Mouse (Mus musculus) right cerebral cortex, postnatal 4 days (tissue): Measurements from ENCODE around the gene Mgmt.

Source experiments
- DNase-seq: peaks from one replicate; pipeline ENCODE4 v3.0.0-alpha.2; 2022

The Mgmt gene

DNA sequence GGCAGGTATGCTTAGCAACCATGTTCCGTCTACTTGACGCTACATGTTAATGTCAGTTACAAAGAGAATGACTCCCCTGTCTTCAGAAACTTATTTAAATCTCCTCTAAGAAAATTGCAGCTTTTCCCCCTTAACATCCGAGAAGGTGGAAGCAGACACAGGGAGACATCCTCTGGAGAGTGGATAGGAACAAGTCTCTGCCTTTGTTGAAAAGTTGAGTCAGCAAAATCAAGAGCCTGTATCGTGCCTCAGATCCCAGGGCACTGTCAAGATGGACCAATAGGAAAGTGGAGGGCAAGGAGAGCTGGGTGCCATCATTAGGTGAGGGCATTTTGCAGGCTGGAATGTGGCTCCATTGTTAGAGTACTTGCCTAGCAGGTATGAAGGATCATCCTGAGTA is 172.6 kb downstream of the Mgmt start:
- no peak for DNase-seq

- DNase-seq, result no peak
Observed at GRCm38 (mm10) chr7:137067758-137068157, 173.3 kb downstream of the Mgmt start.

DNA sequence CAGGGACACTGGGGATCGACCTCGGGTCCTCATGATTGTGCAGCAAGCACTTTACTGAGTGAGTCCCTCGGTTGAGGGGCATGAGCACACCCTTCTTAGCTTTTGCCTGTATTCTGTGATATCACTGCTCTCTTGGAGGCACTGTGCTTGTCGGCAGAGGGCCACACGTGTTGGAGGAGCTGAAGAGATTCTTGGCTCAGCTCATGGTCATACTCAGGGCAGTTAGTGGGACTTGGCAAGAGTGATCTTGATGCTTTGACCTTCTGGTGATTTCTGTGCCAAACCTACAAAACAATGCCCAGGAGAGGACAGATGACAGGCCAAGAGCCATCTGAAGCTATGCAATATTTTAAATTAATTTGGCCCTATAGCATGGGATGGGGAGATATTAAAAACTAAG is 174.4 kb downstream of the Mgmt start:
- no peak for DNase-seq

GRCm38 (mm10) chr7:137069768-137070167 is 175.4 kb downstream of the Mgmt start:
- DNase-seq, result no peak

DNA sequence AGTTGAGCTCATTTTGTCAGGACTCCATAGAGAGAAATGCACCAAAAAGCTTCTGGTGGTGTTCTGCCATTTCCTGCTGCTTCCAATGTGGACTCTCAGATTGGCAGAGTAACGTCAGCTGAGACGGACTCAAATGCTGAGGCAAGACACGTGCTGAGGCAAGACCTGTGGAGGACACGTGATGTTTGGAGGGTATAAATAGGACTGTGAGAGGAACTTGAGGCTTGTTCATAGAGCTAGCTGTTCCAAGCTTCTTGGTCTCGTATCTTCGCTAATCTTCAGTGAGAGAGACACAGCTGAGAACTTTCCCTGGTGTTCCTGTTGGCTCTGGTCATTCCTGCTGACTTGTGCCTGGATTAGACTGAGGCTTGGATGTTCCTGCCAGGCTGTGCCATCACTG is 176.9 kb downstream of the Mgmt start:
- DNase-seq, result no peak

GRCm38 (mm10) chr7:137073878-137074277 is 179.5 kb downstream of the Mgmt start:
- no peak for DNase-seq

DNA sequence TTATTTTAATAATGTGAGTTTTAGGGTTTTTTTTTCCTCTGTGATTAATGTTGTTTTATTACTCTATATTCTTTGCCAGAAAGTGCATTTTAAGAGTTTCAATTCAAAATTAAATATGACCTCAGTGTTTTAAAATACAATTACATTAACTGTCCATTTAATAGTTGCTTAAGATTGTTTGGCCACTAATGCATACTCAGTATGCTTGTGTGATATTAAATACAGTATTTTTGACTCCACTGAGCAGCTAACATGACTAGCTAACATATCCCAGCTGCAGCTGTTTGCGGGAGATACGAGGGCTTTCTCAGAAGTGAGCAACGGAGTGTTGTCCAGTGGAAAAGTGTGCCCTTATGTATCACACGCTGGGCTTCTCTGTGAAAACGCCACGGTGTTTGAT is 179.9 kb downstream of the Mgmt start:
- no peak for DNase-seq

GRCm38 (mm10) chr7:137075301-137075700 is 180.9 kb downstream of the Mgmt start:
- no peak for DNase-seq

DNA sequence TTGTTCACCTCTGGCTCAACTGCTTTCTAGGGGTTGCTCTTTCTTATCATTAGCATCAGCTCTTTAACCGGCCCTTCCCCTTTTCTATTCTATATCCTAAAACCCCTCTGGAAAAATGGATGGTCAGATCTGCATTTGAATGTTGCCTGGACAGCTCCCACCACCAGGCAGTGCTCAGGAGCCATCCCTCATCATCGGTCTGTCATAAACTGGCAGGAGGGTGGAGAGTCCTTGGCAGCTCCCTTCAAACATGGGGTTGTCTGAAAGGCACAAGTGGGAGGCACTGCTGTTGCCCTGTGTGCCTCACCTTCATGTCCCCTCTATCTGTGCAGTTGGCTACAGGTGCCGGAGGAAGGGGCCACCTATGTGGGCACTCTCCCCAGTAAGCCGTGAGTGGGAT is 185.8 kb downstream of the Mgmt start:
- DNase-seq, result no peak

GRCm38 (mm10) chr7:137082171-137082570 is 187.8 kb downstream of the Mgmt start:
- DNase-seq, result no peak

GRCm38 (mm10) chr7:137084651-137085050 is 190.2 kb downstream of the Mgmt start:
- no peak for DNase-seq

- no peak for DNase-seq
Observed at GRCm38 (mm10) chr7:137085969-137086606, 191.7 kb downstream of the Mgmt start.

GRCm38 (mm10) chr7:137087136-137087535 is 192.7 kb downstream of the Mgmt start:
- no peak for DNase-seq

DNA sequence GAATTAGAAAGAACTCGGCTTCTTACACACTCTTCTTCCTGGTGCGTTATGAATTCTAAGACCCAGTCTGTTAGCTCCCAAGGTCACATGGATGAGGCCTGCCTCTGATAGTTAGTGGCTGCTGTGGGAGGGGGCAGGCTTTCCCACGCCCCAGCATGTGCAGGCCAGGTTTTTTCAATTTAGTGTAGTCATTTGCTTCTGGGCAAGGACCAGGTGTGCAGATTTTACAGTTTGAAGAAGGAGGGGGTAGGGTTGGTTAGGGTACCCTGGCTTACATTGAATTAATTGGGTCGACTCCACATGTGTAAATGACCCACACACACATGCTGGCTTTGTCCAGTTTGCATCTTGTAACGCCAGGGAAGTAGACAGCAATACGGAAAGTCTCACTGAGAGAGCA is 193.7 kb downstream of the Mgmt start:
- DNase-seq, result no peak

- DNase-seq, result no peak
Observed at GRCm38 (mm10) chr7:137094551-137094950, 200.1 kb downstream of the Mgmt start.

GRCm38 (mm10) chr7:137095702-137096101 is 201.3 kb downstream of the Mgmt start:
- DNase-seq, result no peak

- DNase-seq, result no peak
Observed at GRCm38 (mm10) chr7:137099766-137100165, 205.4 kb downstream of the Mgmt start.

DNA sequence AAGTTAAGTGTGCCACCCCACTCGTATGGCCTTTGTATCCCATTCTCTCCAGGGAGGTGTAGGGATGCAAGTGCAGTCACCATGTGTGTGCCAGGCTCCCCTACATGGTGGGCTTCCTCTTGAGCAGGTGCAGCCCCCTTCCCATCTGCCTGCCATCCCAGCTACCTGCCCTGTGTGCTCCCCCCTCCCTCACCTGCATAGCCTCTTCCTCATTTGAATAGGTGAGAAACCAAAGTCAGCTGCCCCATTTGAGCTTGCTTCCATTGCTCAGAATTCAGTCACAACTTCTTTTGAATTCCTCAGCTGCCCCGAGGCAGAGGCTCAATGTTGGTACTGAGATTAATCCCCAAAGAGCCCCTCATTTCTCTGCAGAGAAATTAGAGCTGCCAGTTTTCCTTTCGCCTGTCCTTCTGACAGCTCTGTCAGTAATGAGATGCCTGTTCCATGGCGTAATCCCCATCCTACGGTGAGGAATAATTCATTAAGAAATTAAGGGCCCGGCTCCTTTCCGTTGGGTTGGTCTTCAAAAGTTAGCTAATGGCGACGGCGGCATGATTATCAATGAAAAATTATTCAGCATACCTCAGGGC is 208.3 kb downstream of the Mgmt start:
- DNase-seq, result no peak

GRCm38 (mm10) chr7:137112101-137112500 is 217.7 kb downstream of the Mgmt start:
- DNase-seq, result no peak

DNA sequence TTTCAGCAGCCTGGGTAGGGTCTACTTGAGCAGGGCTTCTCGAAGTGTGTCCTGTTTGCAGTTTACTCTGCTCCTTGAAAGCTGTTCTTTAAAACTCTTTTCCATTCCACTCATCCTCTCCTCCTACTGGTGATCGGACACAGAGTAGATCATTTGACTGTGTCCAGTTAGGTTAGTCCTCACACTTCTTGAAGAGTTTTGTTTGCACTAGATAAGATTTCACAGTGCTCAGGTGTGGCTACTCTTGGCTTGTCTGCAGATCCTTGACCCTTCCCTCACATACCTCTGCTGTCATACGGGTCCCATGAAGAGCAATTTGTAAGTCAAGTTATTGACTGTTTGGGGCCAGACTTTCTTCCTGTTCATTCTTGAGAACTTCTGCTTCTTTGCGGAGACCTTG is 221.8 kb downstream of the Mgmt start:
- DNase-seq, result no peak

GRCm38 (mm10) chr7:137121243-137121858 is 226.9 kb downstream of the Mgmt start:
- DNase-seq, result no peak

GRCm38 (mm10) chr7:137128726-137129125 is 234.3 kb downstream of the Mgmt start:
- DNase-seq, result no peak

- DNase-seq, result no peak
Observed at GRCm38 (mm10) chr7:137130211-137130610, 235.8 kb downstream of the Mgmt start.

- DNase-seq, result no peak
Observed at GRCm38 (mm10) chr7:137131957-137132356, 237.5 kb downstream of the Mgmt start.

- DNase-seq, result no peak
Observed at GRCm38 (mm10) chr7:137138101-137138500, 243.7 kb downstream of the Mgmt start.
